Mouse (Mus musculus) heart, postnatal 10 days (tissue): ENCODE data around the gene Hsd3b5. TPM values are rescaled to one million over a fixed set of nuclear protein-coding genes. Genes with fewer than 3 reads are reported as not detected.
"Not testable (repeated sequence)": the region's sequence is repeated elsewhere in the genome, so short reads cannot be mapped to it uniquely, and the experiment has no call there.

Experiments used
- DNase-seq, 2 experiments: peaks; one replicate each; pipeline ENCODE4 v3.0.0; 2021
- intact Hi-C: fragments of 180-260 bp; cut with DNase I; formaldehyde crosslinking; loops from one replicate; pipeline ENCODE4 v1.15.1; 2025
- total RNA-seq, 2 experiments: library from RNA; stranded (reverse); gene quantifications; 2 replicates each; pipeline ENCODE4 v1.2.3; 2021

Gene Hsd3b5
- total RNA-seq, result not detected

DNA sequence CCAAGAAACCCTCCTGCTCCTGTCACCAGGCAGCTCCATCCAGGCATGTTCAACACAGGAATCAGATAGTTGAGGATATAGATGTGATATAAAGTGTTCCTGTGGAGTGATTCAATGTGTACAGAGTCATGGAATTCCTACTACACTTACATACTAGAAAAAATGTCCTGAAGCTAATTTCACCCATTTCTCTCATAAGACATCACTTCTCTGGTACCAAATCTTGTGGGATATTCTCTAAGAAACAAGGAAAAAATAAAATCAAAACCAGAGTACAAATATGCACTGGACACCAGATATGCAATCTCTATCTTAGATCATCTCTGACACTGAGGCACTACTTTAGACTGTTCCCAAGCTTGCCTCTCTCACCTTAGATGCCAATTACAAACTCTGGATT, at the start of gene Hsd3b5:
Gene Hsd3b5 (minus strand): TSS at position 101 of the 400 bp plus-strand sequence.
- no peak for DNase-seq
- intact Hi-C loops, result no loop called here

- intact Hi-C loops, result no loop called here
Measured at GRCm38 (mm10) chr3:98635145-98635544, 5.1 kb upstream of the Hsd3b5 start.

DNA sequence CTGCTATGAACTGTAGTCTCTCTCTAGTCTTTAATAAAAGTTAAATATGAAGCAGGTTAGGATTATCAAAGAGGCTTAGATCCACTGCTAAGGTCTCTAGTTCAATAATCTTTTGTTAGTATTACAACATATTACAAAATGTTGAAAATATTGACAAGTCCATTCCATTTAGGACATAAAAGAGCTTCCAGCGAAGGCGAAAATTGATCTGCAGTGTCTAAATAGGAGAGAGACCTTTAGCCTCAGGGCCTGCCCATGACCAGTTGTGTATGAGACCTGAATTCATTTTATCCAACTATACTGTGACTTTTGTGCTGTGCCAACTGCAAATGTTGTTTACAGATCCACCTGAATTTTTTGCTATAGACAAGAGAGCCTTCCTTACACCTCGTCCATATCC, 419 bp downstream of the Hsd3b5 start:
- intact Hi-C loops, result no loop called here
- DNase-seq, result no peak

More at GRCm38 (mm10) chr3:98635145-98635544, 5.1 kb upstream of the Hsd3b5 start:
- no peak for DNase-seq

DNA sequence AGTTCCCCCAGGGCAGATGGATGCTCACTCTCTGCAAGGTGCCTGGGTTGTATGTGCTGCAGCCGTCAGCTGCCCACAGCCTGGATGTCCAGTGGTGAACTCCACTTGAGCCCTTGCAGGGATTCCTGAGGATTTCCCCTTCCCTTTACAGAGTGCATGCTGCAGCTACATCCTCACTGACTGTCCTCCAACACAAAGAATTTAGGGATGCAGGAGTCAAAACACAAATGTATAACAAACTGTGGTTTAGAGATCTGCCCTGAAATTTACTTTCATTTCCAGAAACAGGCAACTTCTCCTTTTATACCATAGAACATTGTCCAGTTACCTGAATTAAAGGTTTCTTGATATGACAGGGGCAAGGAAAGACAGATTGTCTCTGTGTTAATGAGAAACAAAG, 13.3 kb downstream of the Hsd3b5 start:
- DNase-seq, intact Hi-C loops: not testable (repeated sequence)

- DNase-seq, intact Hi-C loops: not testable (repeated sequence)
Measured at GRCm38 (mm10) chr3:98616244-98616643, 13.8 kb downstream of the Hsd3b5 start.

- intact Hi-C loops, DNase-seq: not testable (repeated sequence)
Measured at GRCm38 (mm10) chr3:98614406-98614927, 15.6 kb downstream of the Hsd3b5 start.

DNA sequence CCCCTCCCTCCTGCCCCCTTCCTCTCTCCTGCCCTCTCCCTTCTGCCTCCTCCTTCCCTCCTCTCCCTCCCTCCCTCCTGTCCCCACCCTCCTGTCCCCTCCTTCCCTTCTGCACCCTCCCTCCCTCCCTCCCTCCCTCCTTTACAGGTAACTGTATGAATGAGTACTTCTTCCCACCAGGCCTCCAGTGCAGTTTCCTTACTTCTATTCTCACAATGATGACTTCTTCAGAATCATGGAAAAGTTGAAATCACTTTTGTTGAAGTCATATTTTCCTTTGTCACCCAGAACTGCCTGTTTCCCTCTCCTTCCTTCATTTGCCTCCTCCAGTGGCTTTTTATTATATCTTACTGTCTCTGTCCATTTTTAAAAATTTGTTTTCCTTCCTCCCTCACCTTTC, 16.1 kb downstream of the Hsd3b5 start:
- intact Hi-C loops, result no loop called here
- no peak for DNase-seq

DNA sequence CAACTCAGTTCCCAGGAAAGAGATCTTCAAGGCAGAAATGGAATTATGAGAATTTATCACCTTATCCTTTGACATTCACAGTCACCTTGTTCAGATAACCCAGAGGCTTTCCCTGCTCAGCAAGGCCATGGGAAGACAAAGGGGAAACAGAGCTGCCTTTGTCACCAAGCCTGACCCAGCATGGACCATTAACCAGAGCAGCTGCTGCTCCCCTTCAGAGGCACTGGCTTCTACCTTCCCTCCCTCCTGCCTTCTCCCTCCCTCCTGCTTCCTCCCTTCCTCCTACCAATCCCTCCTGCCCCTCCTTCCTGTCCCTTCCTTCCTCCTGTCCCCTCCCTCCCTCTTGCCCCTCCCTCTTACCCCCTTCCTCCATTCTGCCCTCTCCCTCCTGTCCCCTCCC, 16.5 kb downstream of the Hsd3b5 start:
- DNase-seq, intact Hi-C loops: not testable (repeated sequence)

GRCm38 (mm10) chr3:98588707-98589106, 41.3 kb downstream of the Hsd3b5 start, which contains the start of gene Gm10681:
TSS of gene Gm10681 (minus strand) at chr3:98588807.
- no peak for DNase-seq
- intact Hi-C loops, result no loop called here

- DNase-seq, result no peak
- intact Hi-C loops, result no loop called here
Measured at GRCm38 (mm10) chr3:98587721-98588120, 42.3 kb downstream of the Hsd3b5 start.

DNA sequence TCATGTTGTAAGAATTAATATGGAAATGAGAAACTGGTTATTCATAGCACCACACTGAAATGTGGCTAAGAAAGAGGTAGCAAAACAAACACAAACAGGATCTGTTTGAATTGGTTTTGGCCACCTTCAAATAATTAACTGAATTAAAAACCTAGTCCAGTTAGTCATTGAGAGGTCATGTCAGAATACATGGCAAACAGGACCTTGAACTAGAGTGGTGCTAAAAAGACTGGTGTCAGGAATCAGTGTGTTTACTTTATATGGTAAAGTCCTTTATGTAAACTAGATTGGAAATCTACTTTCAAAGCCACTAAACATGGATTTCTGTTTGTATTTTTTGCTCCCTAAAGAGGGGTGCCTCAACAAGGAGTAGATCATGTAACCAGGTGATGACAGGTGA, 47.4 kb downstream of the Hsd3b5 start:
- DNase-seq, intact Hi-C loops: not testable (repeated sequence)

GRCm38 (mm10) chr3:98582202-98582601, 47.9 kb downstream of the Hsd3b5 start:
- DNase-seq, intact Hi-C loops: not testable (repeated sequence)

DNA sequence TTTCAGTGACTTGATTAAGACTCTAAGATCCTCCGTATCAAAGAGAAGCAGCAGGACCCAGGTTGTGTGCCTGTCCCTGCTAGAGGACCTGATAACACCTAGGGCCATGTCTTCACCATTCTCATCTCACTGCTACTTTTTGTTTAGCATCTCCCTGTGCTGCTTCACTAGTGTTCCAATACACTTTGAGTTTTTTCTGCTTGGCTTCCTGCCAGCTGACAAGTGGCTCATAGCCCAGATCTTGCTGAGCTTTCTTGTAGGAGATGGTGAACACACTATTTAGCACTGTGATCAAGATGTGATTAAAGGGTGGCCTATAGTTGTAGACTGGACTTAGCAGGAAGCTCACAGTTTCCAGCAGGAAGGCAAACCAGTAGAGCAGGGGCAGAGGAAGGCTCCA, 49.0 kb downstream of the Hsd3b5 start:
- intact Hi-C loops, result not testable (repeated sequence)
- DNase-seq, result peak; percentile 26 to 36

Other genes with a start within 250 kb of the Hsd3b5 start
- 1 to 10 TPM; 7.9 to 8.6 TPM for gene Zfp697, start 247.8 kb downstream of the Hsd3b5 start, total RNA-seq
- not detected for gene Gm4450, start 173.1 kb downstream of the Hsd3b5 start, total RNA-seq
- not detected for gene Hsd3b4, start 119.7 kb downstream of the Hsd3b5 start, total RNA-seq
- not detected for gene Gm10681, start 41.4 kb downstream of the Hsd3b5 start, total RNA-seq
- gene Hsd3b2, start 94.3 kb upstream of the Hsd3b5 start, total RNA-seq, result under 1 TPM in 1 of 2 experiments, not detected in 1; 0.12 TPM
- not detected for gene Hsd3b3, start 132.9 kb upstream of the Hsd3b5 start, total RNA-seq
- not detected for gene Hsd3b6, start 184.2 kb upstream of the Hsd3b5 start, total RNA-seq
- gene Hsd3b1, start 229.5 kb upstream of the Hsd3b5 start, total RNA-seq, result not detected